Mouse (Mus musculus): ENCODE measurements around the gene Kprp.

- TF ChIP-seq POLR2A (IDR thresholded peaks at IDR 0.05; ENCODE audit: borderline replicate concordance, extremely low read depth, insufficient read depth, insufficient read length, poor library complexity, severe bottlenecking) (no peak), CTCF (IDR thresholded peaks at IDR 0.05; ENCODE audit: borderline replicate concordance, extremely low read depth, insufficient read depth, insufficient read length) (no peak)
These were observed 24.1 kb upstream of the Kprp start, which contains the start of gene Lce1l for GRCm38 (mm10) chr3:92851186-92851585.
